Mouse (Mus musculus): ENCODE results near the gene Ankef1.

GRCm38 (mm10) chr2:136512802-136513201, 11.1 kb downstream of the Ankef1 start:
- TF ChIP-seq EP300 (IDR thresholded peaks at IDR 0.05; ENCODE audit: insufficient read depth, low read depth, low read length) (no peak), POLR2A (IDR thresholded peaks at IDR 0.05; ENCODE audit: insufficient read depth, low read length) (no peak), CTCF (IDR thresholded peaks at IDR 0.05; ENCODE audit: low read depth, low read length) (no peak)

Data from ES-Bruce4 (cell line).